Mouse (Mus musculus): ENCODE data around the gene 3110040N11Rik. TPM values are rescaled to one million over a fixed set of nuclear protein-coding genes. Genes with fewer than 3 reads are reported as not detected.
"Not testable (repeated sequence)": the region's sequence is repeated elsewhere in the genome, so short reads cannot be mapped to it uniquely, and the experiment has no call there.

3110040N11Rik gene
- total RNA-seq (2021), result 10 to 100 TPM; 30.8 to 37.8 TPM
- long read RNA-seq, partial matches to known transcripts, result 4 of 32 reads
- long read RNA-seq, other reads (novel, unspliced or antisense), result 24 of 32 reads

GRCm38 (mm10) chr7:81789095-81789757, at the start of gene 3110040N11Rik:
Gene 3110040N11Rik, minus strand, starts transcription at chr7:81789478.
- peak; percentile 78 to 89 for DNase-seq (ENCODE audit: low spot score in 2 of 2)

GRCm38 (mm10) chr7:81837771-81838170, 48.5 kb upstream of the 3110040N11Rik start:
- not testable (repeated sequence) for DNase-seq (ENCODE audit: low spot score in 2 of 2)

- DNase-seq (ENCODE audit: low spot score in 2 of 2), result no peak
Observed at GRCm38 (mm10) chr7:81835430-81835829, 46.2 kb upstream of the 3110040N11Rik start.

DNA sequence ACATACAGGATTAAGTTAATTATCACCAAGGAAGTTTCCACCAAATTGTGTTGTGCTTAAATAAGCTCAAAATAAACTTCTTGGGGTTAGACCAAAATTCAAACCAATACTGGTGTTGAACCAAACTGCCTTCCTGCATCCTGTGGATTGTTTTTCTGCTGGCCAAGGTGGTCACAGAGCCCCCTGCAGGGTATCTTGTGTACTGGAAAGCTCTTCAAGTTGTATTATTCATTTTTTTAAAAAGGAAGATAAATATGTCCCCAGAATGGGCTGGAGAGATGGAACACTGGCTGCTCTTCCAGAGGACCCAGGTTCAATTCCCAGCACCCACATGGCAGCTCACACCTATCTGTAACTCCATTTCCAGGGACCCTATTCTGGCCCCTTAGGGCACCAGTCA, 45.6 kb upstream of the 3110040N11Rik start:
- DNase-seq (ENCODE audit: low spot score in 2 of 2), result no peak

GRCm38 (mm10) chr7:81829379-81829894, 40.2 kb upstream of the 3110040N11Rik start, which contains the start of gene Btbd1:
Gene Btbd1, minus strand, starts transcription at chr7:81829431.
- peak; percentile 77 to 89 for DNase-seq (ENCODE audit: low spot score in 2 of 2)

DNA sequence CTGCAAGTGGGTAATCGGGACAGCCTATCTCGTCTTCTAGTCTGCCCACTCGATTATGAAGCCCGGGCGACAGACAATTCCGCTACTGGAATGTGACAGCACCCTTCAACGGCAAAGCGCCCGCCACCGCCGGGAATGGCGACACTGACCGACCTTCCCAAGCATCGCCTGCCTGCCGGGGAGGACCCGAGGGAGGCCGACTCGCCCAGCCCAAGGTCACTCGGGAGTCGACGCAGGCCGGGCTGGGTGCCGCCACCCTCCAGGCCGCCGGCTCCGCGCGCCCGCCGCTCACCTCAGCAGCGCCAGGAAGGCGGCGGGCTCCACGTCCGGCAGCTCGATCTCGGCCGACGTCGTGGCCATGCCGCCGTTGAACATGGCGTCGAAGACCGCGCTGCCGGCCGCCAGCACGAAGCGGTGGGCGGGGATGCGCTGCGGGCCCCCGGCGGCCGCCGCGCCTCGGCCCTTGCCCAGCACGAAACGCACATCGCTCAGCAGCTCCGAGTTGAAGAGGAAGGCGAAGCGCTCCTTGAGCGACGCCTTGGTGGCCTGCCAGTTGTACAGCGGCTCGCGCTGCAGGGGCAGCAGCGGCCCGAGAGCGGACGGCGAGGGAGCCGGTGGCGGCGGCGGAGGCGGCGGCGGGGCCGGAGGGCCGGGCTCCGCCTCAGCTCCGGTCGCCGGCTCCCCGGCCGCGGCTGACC, 39.6 kb upstream of the 3110040N11Rik start:
- DNase-seq (ENCODE audit: low spot score in 2 of 2), result peak; percentile 60 to 75

DNA sequence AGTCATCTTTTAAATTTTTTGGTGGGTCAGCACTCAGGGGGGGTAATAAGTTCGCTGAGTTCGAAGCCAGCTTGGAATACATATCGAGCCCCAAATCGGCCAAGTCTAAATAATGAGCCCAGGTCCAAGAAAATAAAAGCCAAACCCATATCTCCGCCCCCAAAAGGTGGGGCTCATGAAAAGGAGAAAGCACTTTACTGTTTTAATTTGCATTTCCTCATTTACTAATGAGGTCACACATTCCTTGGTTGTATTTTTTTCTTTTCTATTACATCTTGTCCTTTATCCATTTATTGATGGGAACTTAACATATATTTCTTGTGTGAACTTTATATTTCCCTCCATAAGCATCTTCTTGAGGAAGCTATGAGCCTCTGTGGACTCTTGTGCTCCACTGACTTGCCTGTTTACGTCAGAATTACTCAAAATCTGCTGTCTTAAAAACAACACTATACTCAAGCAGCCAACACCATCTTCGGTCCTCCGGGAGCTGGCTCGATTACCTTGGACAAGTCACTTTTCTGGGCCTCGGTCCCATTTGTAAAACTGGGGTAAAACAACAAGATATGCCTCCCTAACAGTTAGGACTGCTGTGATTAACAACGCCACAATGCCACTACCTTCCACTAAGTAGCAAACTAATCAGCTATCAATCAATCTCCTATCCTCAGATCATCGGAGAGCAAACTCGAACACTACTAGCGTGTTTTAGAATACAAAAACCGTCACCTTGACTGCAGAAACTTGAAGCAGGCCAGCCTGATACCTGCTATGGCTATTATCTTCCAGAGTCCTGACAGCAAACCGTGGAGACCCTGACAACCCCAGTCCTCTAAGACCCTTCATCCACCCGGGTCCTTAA, 38.8 kb upstream of the 3110040N11Rik start:
- peak in 1 of 2 experiments; percentile 21 for DNase-seq (ENCODE audit: low spot score in 2 of 2)

- peak; percentile 22 to 35 for DNase-seq (ENCODE audit: low spot score in 2 of 2)
Observed at GRCm38 (mm10) chr7:81825381-81825780, 36.1 kb upstream of the 3110040N11Rik start.

GRCm38 (mm10) chr7:81824906-81825305, 35.6 kb upstream of the 3110040N11Rik start:
- DNase-seq (ENCODE audit: low spot score in 2 of 2), result no peak

DNA sequence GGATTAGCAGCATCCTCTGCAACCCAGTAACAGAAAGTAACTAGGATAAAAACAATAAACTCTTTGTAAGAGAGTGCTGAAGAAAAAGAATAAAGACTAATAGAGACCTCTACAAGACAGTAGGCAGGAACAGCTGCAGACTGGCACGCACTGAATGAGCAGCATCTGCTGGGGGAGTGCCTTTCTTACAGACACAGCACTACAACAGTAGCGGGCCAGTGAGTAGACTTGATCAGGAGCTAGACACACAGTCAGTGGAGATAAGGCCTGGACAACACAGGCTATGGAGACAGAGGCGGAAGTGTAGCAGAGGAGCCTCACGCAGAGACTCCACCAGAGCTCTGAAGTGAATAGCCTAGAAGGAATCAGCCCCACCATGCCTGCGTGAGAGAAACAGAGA, 16.8 kb upstream of the 3110040N11Rik start:
- DNase-seq (ENCODE audit: low spot score in 2 of 2), result no peak

GRCm38 (mm10) chr7:81788536-81788935, 742 bp downstream of the 3110040N11Rik start:
- DNase-seq (ENCODE audit: low spot score in 2 of 2), result no peak

- DNase-seq (ENCODE audit: low spot score in 2 of 2), result peak in 1 of 2 experiments; percentile 33
Observed at GRCm38 (mm10) chr7:81777667-81778218, 11.5 kb downstream of the 3110040N11Rik start.

- DNase-seq (ENCODE audit: low spot score in 2 of 2), result no peak
Observed at GRCm38 (mm10) chr7:81775325-81775724, 14.0 kb downstream of the 3110040N11Rik start.

DNA sequence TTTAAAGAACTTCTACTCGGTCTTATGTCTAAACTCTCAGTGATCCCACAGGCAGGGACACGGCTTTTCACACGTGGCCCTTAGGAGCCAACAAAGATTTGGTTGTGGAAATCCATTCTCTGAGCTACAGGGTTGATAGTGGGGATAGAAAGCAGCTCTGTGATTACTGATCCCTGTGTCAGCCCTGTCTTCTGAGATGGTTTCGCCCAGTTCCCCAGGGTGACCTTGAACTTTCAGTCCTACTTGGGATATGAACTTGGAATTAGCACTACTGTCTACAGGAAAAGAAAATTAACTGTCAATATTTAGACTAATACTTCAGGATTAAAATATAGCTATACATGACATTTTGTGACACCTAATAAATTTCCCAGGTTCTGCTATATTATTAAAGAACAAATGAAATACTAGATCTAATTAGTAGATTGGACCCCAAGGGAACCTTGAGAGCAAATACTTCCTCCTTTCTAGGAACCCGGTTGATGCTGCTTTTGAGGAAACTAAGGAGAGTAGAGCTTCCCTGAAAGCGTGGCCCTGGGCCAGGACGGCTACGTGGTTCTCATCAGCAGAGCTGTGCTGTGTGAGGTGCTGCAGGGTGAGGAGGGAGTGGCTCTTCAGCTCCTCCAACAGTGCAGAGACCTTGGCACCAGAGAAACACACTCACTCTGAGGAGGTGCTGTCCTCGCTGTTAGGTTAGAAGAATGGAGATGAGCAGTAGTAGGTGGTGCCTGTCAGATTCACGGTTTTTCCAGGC, 16.3 kb downstream of the 3110040N11Rik start:
- DNase-seq (ENCODE audit: low spot score in 2 of 2), result no peak

GRCm38 (mm10) chr7:81763110-81763845, 26.0 kb downstream of the 3110040N11Rik start:
- peak; percentile 41 to 44 for DNase-seq (ENCODE audit: low spot score in 2 of 2)

DNA sequence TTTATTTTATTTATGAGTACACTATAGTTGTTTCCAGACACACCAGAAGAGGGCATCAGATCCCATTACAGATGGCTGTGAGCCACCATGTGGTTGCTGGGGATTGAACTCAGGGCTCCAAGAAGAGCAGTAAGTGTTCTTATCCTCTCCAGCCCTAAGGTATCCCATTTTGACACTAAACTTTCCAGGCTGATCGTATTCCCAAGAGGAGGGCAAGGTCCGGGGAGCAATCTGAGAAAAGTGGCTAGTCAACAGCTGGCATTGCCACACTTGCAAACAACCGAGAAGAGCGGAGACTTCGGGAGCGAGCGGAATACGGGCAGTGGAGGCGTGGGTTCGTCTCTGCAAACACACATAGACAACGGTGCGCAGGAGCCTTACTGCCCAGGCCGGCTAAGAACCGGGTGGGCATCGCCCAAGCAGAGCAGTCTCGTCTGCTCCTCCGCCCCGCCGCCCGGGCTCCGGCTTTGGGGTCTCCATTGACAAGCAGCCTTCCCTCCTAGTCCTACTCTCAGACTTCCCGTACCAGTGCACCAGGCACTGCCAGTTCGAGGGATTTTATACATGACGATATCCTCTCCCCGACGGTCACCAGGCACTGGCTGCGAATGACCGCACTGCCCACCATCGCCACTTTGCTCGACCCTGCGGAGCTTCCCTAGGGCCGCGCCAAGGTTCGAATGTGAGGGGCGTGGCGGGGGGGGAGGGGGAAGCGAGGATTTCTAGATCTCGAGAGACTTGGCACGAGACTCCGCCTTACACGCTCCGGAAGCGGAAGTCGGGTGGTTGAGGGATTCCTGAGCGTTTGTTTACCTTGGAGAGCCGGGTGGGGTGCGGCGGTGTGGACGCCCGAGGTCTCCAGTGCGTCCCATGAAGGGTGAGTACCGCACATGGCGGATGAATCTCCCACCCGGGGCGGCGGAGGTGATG, 26.8 kb downstream of the 3110040N11Rik start, which contains the start of gene Ramac:
TSS of gene Ramac (plus strand) at position 746 of the 930 bp plus-strand sequence.
- DNase-seq (ENCODE audit: low spot score in 2 of 2), result peak; percentile 85 to 88

GRCm38 (mm10) chr7:81747956-81748355, 41.3 kb downstream of the 3110040N11Rik start:
- DNase-seq (ENCODE audit: low spot score in 2 of 2), result no peak

- DNase-seq (ENCODE audit: low spot score in 2 of 2), result peak; percentile 14 to 23
Observed at GRCm38 (mm10) chr7:81744145-81744544, 45.1 kb downstream of the 3110040N11Rik start.
